ENCODE assay signal across 8 mouse cellular contexts in the genomic region with DNA sequence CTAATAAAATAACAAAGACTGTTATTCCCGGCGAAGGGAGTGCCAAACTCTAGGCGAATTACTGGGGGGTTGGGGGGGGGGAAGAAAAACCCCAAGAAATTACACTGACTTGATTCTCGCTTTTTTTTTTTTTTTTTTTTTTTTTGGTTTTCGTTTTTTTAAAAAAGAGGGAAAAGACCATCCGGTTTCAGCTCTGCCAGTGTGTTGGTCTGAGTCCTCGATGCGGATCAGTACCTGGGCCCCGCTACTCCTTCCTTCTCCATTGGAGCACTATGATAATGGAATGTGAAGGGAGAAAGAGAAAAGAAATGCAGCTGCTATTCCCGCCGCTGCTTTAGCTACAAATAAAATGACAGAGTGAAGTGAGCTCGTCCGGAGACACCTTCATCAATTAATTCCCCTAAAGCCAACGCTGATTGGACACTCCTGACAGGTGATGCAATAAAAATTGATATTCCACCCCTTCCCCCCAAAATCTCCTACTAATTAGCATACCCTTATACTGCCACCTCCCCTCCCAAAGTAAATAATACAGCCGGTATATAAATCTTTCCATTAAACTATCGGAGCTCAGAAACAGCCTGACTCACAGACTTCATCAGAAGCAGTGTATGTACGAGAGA. TPM values are rescaled to one million over a fixed set of nuclear protein-coding genes. Genes with fewer than 3 reads are reported as not detected.
DNase-seq lines count a peak whose midpoint lies in the region; ATAC-seq lines count a peak whose summit lies in the region.

A gene (minus strand): TSS at position 599 of the 623 bp plus-strand sequence.

- no peaks in the 10 kb centered on the region for H3K36me3 ChIP-seq in midbrain, embryonic 16.5 days (ENCODE audit: control insufficient read depth, insufficient read depth, low read length)

- 0% methylated on average over 17 of the region's 17 CpGs for WGBS in midbrain, embryonic 16.5 days

- H3K4me1 ChIP-seq in midbrain, embryonic 16.5 days (ENCODE audit: control insufficient read depth, insufficient read depth, low read length), result peaks cover 42% of the 10 kb centered on the region

- peak; percentile 66 for ATAC-seq in midbrain, embryonic 16.5 days

- H3K27ac ChIP-seq in midbrain, embryonic 16.5 days (ENCODE audit: low read length), result peak within 1 kb of the TSS; percentile 100

- peak within 1 kb of the TSS; percentile 81 for H3K4me2 ChIP-seq in midbrain, embryonic 16.5 days (ENCODE audit: low read length)

- peak within 1 kb of the TSS; percentile 100 for H3K9ac ChIP-seq in midbrain, embryonic 16.5 days (ENCODE audit: low read depth, low read length)

- DNase-seq in cerebellum, postnatal 10 days, result peak; percentile 63 to 72
- DNase-seq in cerebellum, adult 9-10 months, result no peak
- peak; percentile 58 for DNase-seq in adrenal gland, postnatal 14 days
- DNase-seq in heart, adult 8-10 months (ENCODE audit: low spot score), result peak; percentile 41
- DNase-seq in kidney, postnatal 14 days, result peak; percentile 52
- DNase-seq in right cerebral cortex, postnatal 36 days (ENCODE audit: low spot score in 2 of 2), result no peak
- no peak for DNase-seq in gastrocnemius, postnatal 25 days

- H3K27me3 ChIP-seq in midbrain, embryonic 16.5 days (ENCODE audit: control insufficient read depth, insufficient read depth, low read depth, low read length), result no peaks in the 10 kb centered on the region

- no peaks in the 10 kb centered on the region for H3K9me3 ChIP-seq in midbrain, embryonic 16.5 days (replicated peaks; ENCODE audit: control insufficient read depth, low read length, poor library complexity, severe bottlenecking)

- H3K4me3 ChIP-seq in midbrain, embryonic 16.5 days (ENCODE audit: low read depth, low read length), result peak within 1 kb of the TSS; percentile 94

RNA-seq across cellular contexts. Expression of the gene that starts here (rescaled TPM):
- total RNA-seq in adrenal gland, postnatal 14 days (2021), result 4.5 and 4.8 TPM in 2 replicates
- total RNA-seq in heart, adult 8-10 months (2022), result 1 to 10 TPM; 2.5 to 5.9 (median 3.7) TPM
- polyA plus RNA-seq in midbrain, embryonic 16.5 days (2015; fragmentation: Nextera tagmentation; extraction: Ambion mirVana), result 5.0 and 7.4 TPM in 2 replicates
- total RNA-seq in gastrocnemius, postnatal 25 days (2021), result under 1 TPM; 0.32 to 0.54 TPM

Comparison
In these comparisons a context has a peak if more than half of its experiments do, and no peak if none do; other contexts are left out.
1. DNase-seq: peak in cerebellum, postnatal 10 days (2 of 2), adrenal gland, postnatal 14 days (single experiment), heart, adult 8-10 months (single experiment) and kidney, postnatal 14 days (single experiment); none in cerebellum, adult 9-10 months (single experiment), right cerebral cortex, postnatal 36 days (0 of 2) and gastrocnemius, postnatal 25 days (single experiment).